Mouse (Mus musculus) lung, adult 2 months (tissue): ENCODE results near the gene Zfp638.

ENCODE experiments used
- CTCF ChIP-seq: fragments of 200-500 bp; IDR thresholded peaks from 2 replicates; pipeline ENCODE4 v1.5.1; 2011; ENCODE audit warnings: mild to moderate bottlenecking, low read length, control low read depth; ENCODE audit not compliant: insufficient read depth
- POLR2A ChIP-seq: fragments of 200-500 bp; IDR thresholded peaks from 2 replicates; pipeline ENCODE4 v1.6.1; 2011; ENCODE audit warnings: low read depth, mild to moderate bottlenecking, control low read depth, low read length, borderline replicate concordance; ENCODE audit errors: extremely low read depth

- TF ChIP-seq CTCF (no peak), POLR2A (no peak)
Measured at GRCm38 (mm10) chr6:83927418-83927817, 60.5 kb downstream of the Zfp638 start.
